Mouse (Mus musculus): Measurements from ENCODE around the gene Fhl2. TPM values are rescaled to one million over a fixed set of nuclear protein-coding genes. Genes with fewer than 3 reads are reported as not detected.

Gene Fhl2
- polyA plus RNA-seq, 1 experiment from 2014 or later, result 13.9 TPM

DNA sequence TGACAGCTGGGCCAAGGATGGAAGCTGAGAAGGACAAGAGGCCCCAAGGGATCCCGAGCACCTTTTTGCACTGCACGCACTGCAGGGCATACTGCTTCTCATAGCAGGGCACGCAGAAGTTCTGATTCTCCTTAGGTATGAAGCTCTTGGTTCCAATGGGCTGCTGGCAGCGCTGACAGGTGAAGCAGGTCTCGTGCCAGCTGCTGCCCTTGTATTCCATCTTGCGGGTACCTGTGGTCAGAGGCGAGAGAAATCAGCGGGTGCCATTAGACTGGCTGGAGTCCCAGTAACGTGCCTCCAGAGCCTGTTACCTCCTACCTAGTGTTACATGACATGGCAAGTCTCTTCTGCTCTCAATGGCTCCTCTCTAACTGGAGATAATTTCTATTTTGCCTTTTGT is 65.2 kb downstream of the Fhl2 start:
- no peak overlapping the region for H3K4me2 ChIP-seq
- H3K9ac ChIP-seq (replicated peaks), result no peak overlapping the region
- WGBS, result 89% methylated on average over 9 of the region's 9 CpGs
- no peak overlapping the region for H3K27ac ChIP-seq
- no peaks in the 10 kb centered on the region for H3K27me3 ChIP-seq
- H3K4me3 ChIP-seq (replicated peaks), result no peak overlapping the region
- peaks cover 21% of the 10 kb centered on the region for H3K36me3 ChIP-seq
- no peak for ATAC-seq (ENCODE audit: insufficient number of reproducible peaks, insufficient read depth, low FRiP score, low TSS enrichment, low read depth)
- H3K4me1 ChIP-seq (replicated peaks), result no peaks in the 10 kb centered on the region
- no peaks in the 10 kb centered on the region for H3K9me3 ChIP-seq

DNA sequence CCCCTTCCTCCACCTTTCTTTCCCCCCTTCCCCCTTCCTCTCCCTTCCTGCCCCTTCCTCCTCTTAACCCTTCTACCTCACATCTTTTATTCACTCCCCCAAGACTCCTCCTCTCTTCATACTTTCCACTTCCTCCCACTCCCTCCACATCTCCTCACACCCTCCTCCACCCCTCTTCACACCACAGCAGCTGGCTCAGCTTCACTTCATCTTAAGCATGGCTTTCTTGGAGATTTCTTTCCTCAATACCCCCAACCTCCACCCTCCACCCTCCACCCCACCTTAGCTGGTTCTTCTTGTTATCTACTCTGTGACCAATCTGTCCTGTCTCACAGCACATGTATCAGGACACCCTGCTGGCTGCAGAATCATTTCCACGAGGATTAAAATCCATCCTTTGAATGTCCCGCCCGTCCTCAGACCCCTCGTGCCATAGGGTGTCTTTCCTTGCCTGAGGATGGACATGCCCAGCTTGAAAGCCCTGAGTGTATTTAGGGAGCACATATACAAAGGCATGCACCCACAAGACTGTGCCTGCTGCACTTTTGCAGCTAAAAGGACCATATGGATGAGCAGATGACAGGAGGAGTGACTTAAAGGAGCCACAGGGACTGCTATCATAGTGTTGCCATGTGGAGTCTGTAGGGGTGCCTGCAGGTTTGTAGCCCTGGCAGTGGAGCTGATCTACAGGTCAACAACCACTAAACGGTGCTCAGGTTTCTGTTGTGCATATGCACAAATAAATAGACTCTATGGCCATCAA is 66.4 kb downstream of the Fhl2 start:
- Histone ChIP-seq H3K27me3 (no peaks in the 10 kb centered on the region), H3K9me3 (no peaks in the 10 kb centered on the region), H3K4me1 (replicated peaks) (no peaks in the 10 kb centered on the region), H3K4me3 (replicated peaks) (no peak overlapping the region), H3K9ac (replicated peaks) (no peak overlapping the region), H3K4me2 (no peak overlapping the region), H3K27ac (no peak overlapping the region), H3K36me3 (peaks cover 13% of the 10 kb centered on the region; the same call in 1 of the 2 replicates)
- 78% methylated on average over 5 of the region's 5 CpGs for WGBS
- no peak for ATAC-seq (ENCODE audit: insufficient number of reproducible peaks, insufficient read depth, low FRiP score, low TSS enrichment, low read depth)

DNA sequence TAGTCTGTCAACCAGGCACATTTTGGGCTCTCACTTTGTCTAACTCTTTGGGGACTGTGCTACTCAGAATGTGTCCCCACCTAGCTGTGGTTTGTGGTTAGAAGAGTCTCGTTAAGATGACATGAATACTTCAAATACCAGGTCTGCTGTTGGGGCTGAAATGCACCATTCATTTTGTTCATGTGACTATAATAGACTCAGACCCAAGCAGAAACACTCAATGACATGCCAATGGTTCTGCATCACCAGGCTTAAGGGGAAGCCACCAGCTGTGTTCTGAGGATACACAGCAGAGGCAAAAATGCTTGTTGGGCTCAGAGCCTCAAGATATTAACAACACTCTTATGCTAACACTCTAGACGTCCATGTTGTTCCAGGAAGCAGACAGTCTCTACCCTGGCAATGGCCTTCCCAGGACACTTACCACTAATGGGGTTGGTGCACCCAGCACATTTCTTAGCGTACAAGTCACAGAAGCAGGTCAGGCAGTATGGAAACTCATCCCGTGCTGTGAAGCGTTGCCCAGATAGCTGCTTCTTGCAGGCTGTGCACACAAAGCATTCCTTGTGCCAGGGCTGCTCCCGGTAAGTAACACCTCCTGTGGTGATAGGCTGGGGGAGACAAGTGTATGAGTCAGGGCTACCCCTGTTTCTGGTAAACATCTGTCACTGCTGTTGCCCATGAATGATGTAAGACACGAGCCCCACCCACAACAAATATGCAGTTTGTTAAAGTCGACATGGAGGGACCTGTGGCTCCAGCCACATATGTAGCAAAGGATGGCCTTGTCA is 68.8 kb downstream of the Fhl2 start:
- Histone ChIP-seq H3K9ac (replicated peaks) (no peak overlapping the region), H3K36me3 (peaks cover 21% of the 10 kb centered on the region), H3K27me3 (no peaks in the 10 kb centered on the region), H3K9me3 (no peaks in the 10 kb centered on the region), H3K4me2 (no peak overlapping the region), H3K4me1 (replicated peaks) (no peaks in the 10 kb centered on the region), H3K27ac (no peak overlapping the region), H3K4me3 (replicated peaks) (no peak overlapping the region)
- WGBS, result 79% methylated on average over 8 of the region's 8 CpGs
- ATAC-seq (ENCODE audit: insufficient number of reproducible peaks, insufficient read depth, low FRiP score, low TSS enrichment, low read depth), result no peak

DNA sequence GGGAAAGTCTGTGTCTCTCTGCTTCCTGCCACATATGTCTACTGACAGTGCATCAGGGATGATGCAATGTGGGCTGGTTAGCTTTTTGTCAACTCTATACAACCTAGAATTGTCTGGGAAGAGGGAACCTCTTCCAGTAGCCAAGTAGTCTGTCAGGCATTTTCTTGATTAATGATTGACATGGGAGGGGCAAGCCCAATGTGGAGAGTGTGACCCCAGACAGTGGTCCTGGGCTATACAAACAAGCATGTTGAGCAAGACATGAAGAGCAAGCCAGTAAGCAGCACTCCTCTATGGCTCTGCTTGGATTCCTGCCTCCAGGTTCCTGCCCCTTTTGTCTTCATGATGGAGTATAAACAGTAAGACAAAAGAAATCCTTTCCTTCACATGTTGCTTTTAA is 69.6 kb downstream of the Fhl2 start:
- Histone ChIP-seq H3K4me1 (replicated peaks) (no peaks in the 10 kb centered on the region), H3K9me3 (no peaks in the 10 kb centered on the region), H3K4me3 (replicated peaks) (no peak overlapping the region), H3K9ac (replicated peaks) (no peak overlapping the region), H3K27ac (no peak overlapping the region), H3K4me2 (no peak overlapping the region), H3K27me3 (no peaks in the 10 kb centered on the region), H3K36me3 (peaks cover 24% of the 10 kb centered on the region)
- ATAC-seq (ENCODE audit: insufficient number of reproducible peaks, insufficient read depth, low FRiP score, low TSS enrichment, low read depth), result no peak

DNA sequence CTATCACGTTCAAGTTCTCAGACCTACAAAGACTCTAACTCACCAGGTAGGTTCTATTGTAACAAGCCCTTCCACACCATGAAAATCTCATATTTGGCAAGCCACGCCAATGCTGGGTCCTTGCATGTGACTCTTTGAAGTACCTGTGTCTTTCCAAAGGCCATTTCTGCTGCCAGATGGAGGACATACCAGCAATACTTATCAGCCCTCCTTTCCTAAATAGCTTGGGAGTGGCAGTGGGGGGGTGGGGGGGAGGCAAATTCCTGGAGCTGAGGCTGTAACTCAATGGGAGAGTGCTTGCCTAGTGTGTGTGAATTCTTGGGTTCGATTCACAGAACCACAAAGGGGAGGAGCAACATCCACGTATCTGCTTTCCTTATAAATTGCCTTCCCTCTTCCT is 72.1 kb downstream of the Fhl2 start:
- no peaks in the 10 kb centered on the region for H3K27me3 ChIP-seq
- peaks cover 32% of the 10 kb centered on the region for H3K36me3 ChIP-seq
- H3K27ac ChIP-seq, result no peak overlapping the region
- no peak overlapping the region for H3K4me2 ChIP-seq
- no peak overlapping the region for H3K9ac ChIP-seq (replicated peaks)
- H3K9me3 ChIP-seq, result no peaks in the 10 kb centered on the region
- no peak for ATAC-seq (ENCODE audit: insufficient number of reproducible peaks, insufficient read depth, low FRiP score, low TSS enrichment, low read depth)
- no peaks in the 10 kb centered on the region for H3K4me1 ChIP-seq (replicated peaks)
- WGBS, result 84% methylated on average over 4 of the region's 4 CpGs
- H3K4me3 ChIP-seq (replicated peaks), result no peak overlapping the region

DNA sequence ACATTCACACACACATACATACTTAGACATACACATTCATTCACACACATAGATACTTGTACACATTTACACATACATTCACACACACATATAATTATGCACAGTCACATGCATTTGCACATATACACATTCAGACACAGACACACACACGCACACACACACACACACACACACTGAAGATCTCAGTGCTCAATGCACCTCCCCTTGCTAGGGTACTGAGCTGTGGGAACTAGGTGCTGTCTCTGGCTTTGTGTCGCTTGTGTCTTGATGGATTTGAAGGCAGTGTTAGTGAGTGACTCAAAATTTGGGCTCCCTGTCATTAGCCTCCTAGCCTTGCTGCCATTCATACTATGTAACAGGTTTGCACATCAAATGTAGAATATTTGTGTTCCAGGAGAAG is 74.2 kb downstream of the Fhl2 start:
- no peak overlapping the region for H3K9ac ChIP-seq (replicated peaks)

DNA sequence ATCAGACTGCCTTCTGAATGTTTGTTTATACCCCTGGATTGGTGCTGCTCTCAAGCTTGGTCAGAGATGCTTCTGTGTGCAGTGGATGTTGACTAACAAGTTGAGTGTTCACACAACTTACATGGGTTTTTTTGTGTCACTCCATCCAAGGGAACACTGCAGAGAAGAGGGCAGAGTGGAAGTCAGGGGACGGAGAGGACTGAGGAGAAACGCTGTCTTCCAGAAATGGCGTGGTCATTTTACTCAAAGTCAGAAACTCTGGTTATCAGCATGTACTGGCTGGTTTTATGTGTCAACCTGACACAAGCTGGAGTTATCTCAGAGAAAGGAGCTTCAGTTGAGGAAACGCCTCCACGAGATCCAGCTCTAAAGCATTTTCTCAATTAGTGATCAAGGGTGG is 75.8 kb downstream of the Fhl2 start:
- no peak overlapping the region for H3K4me3 ChIP-seq (replicated peaks)
- no peak overlapping the region for H3K9ac ChIP-seq (replicated peaks)
- no peaks in the 10 kb centered on the region for H3K9me3 ChIP-seq
- no peak overlapping the region for H3K4me2 ChIP-seq
- no peaks in the 10 kb centered on the region for H3K27me3 ChIP-seq
- no peaks in the 10 kb centered on the region for H3K4me1 ChIP-seq (replicated peaks)
- H3K36me3 ChIP-seq, result peaks cover 45% of the 10 kb centered on the region
- 97% methylated on average over 5 of the region's 5 CpGs for WGBS
- ATAC-seq (ENCODE audit: insufficient number of reproducible peaks, insufficient read depth, low FRiP score, low TSS enrichment, low read depth), result no peak
- no peak overlapping the region for H3K27ac ChIP-seq

More for the DNA sequence above, 74.2 kb downstream of the Fhl2 start:
- 83% methylated on average over 2 of the region's 2 CpGs for WGBS
- Histone ChIP-seq H3K27ac (no peak overlapping the region), H3K4me1 (replicated peaks) (no peaks in the 10 kb centered on the region), H3K4me2 (no peak overlapping the region), H3K4me3 (replicated peaks) (no peak overlapping the region), H3K27me3 (no peaks in the 10 kb centered on the region), H3K9me3 (no peaks in the 10 kb centered on the region), H3K36me3 (peaks cover 37% of the 10 kb centered on the region)
- no peak for ATAC-seq (ENCODE audit: insufficient number of reproducible peaks, insufficient read depth, low FRiP score, low TSS enrichment, low read depth)

DNA sequence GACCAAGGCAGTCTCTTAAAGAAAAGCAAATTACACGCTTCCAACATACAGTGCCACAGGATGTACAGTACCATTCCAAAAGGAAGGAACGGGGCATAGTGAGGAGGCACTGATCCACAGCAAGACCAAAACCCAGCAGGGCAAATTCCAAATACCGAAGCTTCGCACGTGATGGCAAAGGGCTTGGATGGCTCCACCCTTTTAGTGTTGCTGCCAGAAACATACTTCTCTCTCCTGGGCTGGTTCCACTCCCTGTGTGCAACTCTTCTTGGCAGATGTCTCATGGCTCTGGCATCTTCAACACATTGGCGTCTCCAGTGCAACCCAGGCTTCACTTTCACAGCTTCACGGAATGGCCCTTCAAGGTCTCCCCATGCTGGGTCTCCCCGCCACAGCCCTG is 79.3 kb downstream of the Fhl2 start:
- Histone ChIP-seq H3K27ac (no peak overlapping the region), H3K4me2 (no peak overlapping the region), H3K9me3 (no peaks in the 10 kb centered on the region), H3K4me1 (replicated peaks) (no peaks in the 10 kb centered on the region), H3K9ac (replicated peaks) (no peak overlapping the region), H3K4me3 (replicated peaks) (no peak overlapping the region), H3K27me3 (no peaks in the 10 kb centered on the region), H3K36me3 (peaks cover 70% of the 10 kb centered on the region)
- no peak for ATAC-seq (ENCODE audit: insufficient number of reproducible peaks, insufficient read depth, low FRiP score, low TSS enrichment, low read depth)
- WGBS, result 95% methylated on average over 8 of the region's 8 CpGs

DNA sequence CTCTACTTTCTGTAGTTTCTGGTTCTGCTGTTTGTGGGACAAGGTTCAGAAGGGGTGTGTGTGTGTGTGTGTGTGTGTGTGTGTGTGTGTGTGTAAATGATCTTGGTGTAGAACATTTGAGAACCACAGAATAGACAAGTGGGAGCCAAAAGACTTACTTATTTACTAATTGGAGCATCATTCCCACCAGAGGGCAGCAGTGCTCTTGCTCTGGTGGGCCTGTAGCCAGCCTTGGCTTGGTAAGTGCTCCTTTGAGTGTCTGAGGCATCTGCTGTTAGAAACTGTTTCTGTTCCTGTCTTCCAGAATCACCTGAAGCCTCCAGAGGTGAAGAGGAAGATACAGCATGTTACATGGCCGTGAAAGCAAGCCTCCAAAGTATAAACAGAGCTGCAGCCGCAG is 83.9 kb downstream of the Fhl2 start:
- no peak for ATAC-seq (ENCODE audit: insufficient number of reproducible peaks, insufficient read depth, low FRiP score, low TSS enrichment, low read depth)
- H3K4me3 ChIP-seq (replicated peaks), result no peak overlapping the region
- H3K27me3 ChIP-seq, result no peaks in the 10 kb centered on the region
- no peak overlapping the region for H3K4me2 ChIP-seq
- H3K4me1 ChIP-seq (replicated peaks), result no peaks in the 10 kb centered on the region
- peaks cover 91% of the 10 kb centered on the region for H3K36me3 ChIP-seq
- H3K27ac ChIP-seq, result no peak overlapping the region
- H3K9ac ChIP-seq (replicated peaks), result no peak overlapping the region
- 94% methylated on average over 2 of the region's 2 CpGs for WGBS
- H3K9me3 ChIP-seq, result no peaks in the 10 kb centered on the region

DNA sequence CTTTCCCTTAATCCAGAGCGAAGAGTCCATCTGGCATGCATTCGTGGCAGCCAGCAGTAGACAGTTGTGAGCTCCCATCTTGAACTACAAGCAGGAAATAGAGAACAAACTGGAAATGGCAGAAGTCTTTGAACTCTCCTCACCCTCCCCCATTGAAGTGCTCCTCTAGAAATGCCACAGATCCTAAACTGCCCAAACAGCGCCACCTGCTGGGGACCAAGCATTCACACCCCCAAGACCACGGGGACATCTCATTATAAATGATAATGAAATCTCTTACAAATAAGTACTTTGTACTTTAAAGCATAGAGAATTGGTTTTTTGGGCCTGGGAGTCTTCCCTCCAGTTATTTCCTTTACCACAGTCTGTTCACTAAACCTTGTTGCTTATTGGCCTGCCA is 86.2 kb downstream of the Fhl2 start:
- no peak for ATAC-seq (ENCODE audit: insufficient number of reproducible peaks, insufficient read depth, low FRiP score, low TSS enrichment, low read depth)

DNA sequence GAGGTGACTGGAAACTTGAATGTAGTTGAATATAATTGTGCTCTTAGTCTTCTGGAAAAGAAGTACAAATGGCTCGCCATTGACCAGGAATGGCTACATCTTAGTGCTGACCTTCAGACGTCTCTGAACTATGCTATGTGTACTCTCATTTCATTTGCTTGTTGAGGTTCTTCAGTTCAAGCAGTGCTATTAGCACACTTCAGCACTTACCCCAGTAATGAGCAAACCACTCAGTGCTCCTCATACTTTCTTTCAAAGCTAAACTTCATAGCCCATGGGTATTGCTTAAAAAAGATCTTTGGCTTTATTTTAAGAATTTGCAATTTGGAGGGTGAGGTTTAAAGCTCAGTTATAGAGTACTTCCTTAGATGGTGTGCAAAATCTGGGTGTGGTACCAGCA is 88.1 kb downstream of the Fhl2 start:
- peaks cover 84% of the 10 kb centered on the region for H3K36me3 ChIP-seq

More for the DNA sequence above, 86.2 kb downstream of the Fhl2 start:
- Histone ChIP-seq H3K4me3 (replicated peaks) (no peak overlapping the region), H3K4me2 (no peak overlapping the region), H3K27ac (no peak overlapping the region), H3K9ac (replicated peaks) (no peak overlapping the region), H3K9me3 (no peaks in the 10 kb centered on the region), H3K4me1 (replicated peaks) (no peaks in the 10 kb centered on the region), H3K27me3 (no peaks in the 10 kb centered on the region), H3K36me3 (peaks cover 92% of the 10 kb centered on the region)
- WGBS, result 54% methylated on average over 4 of the region's 4 CpGs

More for the DNA sequence above, 88.1 kb downstream of the Fhl2 start:
- 88% methylated on average over 2 of the region's 2 CpGs for WGBS
- Histone ChIP-seq H3K9me3 (no peaks in the 10 kb centered on the region; the same call in 1 of the 2 replicates), H3K27me3 (no peaks in the 10 kb centered on the region), H3K9ac (replicated peaks) (no peak overlapping the region), H3K4me1 (replicated peaks) (no peaks in the 10 kb centered on the region), H3K27ac (no peak overlapping the region), H3K4me3 (replicated peaks) (no peak overlapping the region), H3K4me2 (no peak overlapping the region)
- no peak for ATAC-seq (ENCODE audit: insufficient number of reproducible peaks, insufficient read depth, low FRiP score, low TSS enrichment, low read depth)
